Comparison of ENCODE assay signal across 20 mouse cellular contexts in genomic region chr3:65873093-65873830, GRCm38 (mm10).
DNase-seq lines count a peak whose midpoint lies in the region; ATAC-seq and TF ChIP-seq lines count a peak whose summit lies in the region.
"Had no signal": no experiment of that assay in that cellular context is flagged by ENCODE, and none has a peak within 500 bp of the region (broad histone marks: within the 10 kb centered on the region; RNA-seq: fewer than 3 reads in every experiment).

No protein-coding gene starts in this region.

- H3K27ac ChIP-seq in kidney, adult 2 months (ENCODE audit: insufficient read depth, low read depth, low read length), result no peak overlapping the region
- H3K27ac ChIP-seq: hindbrain, embryonic 10.5 days; kidney, embryonic 15.5 days; liver, embryonic 13.5 days; midbrain, embryonic 15.5 days; neural tube, embryonic 12.5 days had no signal

- no peaks in the 10 kb centered on the region for H3K79me3 ChIP-seq in C2C12 (ENCODE audit: low read depth)

- H3ac ChIP-seq in C2C12 (ENCODE audit: control insufficient read depth, insufficient read length, low read depth), result no peak overlapping the region

- H3K4me3 ChIP-seq in kidney, adult 2 months (ENCODE audit: insufficient read depth, low read depth, low read length), result no peak overlapping the region
- no peak overlapping the region for H3K4me3 ChIP-seq in C2C12 (ENCODE audit: insufficient read depth, poor library complexity, severe bottlenecking)
- H3K4me3 ChIP-seq: erythroblast, embryonic 14.5 days; hindbrain, embryonic 10.5 days; kidney, embryonic 15.5 days; liver, embryonic 13.5 days; midbrain, embryonic 15.5 days; neural tube, embryonic 12.5 days had no signal

- TF ChIP-seq POLR2A in kidney, adult 2 months (IDR thresholded peaks at IDR 0.05; ENCODE audit: low read depth, low read length), result no peak

- WGBS in kidney, adult 2 months, result 68% methylated on average over 13 of the region's 13 CpGs

- H3K4me1 ChIP-seq in kidney, adult 2 months (ENCODE audit: control insufficient read depth, insufficient read depth, low read length), result peaks cover 6% of the 10 kb centered on the region; the same call in 1 of the 2 replicates

- ATAC-seq in common myeloid progenitor, adult 5-6 weeks (replicated peaks; ENCODE audit: low read depth, poor library complexity, severe bottlenecking), result peak; percentile 98
- ATAC-seq: forebrain, postnatal 0 days; midbrain, embryonic 15.5 days had no signal

- H3K36me3 ChIP-seq in kidney, adult 2 months (ENCODE audit: control insufficient read depth, insufficient read depth, low read length), result no peaks in the 10 kb centered on the region
- no peaks in the 10 kb centered on the region for H3K36me3 ChIP-seq in C2C12 (ENCODE audit: control insufficient read depth, insufficient read depth)
- H3K36me3 ChIP-seq: hindbrain, embryonic 10.5 days; kidney, embryonic 15.5 days; liver, embryonic 13.5 days; midbrain, embryonic 15.5 days; neural tube, embryonic 12.5 days had no signal

- H3K27me3 ChIP-seq in kidney, adult 2 months (replicated peaks; ENCODE audit: control insufficient read depth, insufficient read depth, low read length), result no peaks in the 10 kb centered on the region
- no peaks in the 10 kb centered on the region for H3K27me3 ChIP-seq in C2C12 (ENCODE audit: control insufficient read depth, insufficient read depth, insufficient read length)
- H3K27me3 ChIP-seq: kidney, embryonic 15.5 days; liver, embryonic 13.5 days; midbrain, embryonic 15.5 days; neural tube, embryonic 12.5 days had no signal

- DNase-seq in kidney, adult 2 months, result peak; percentile 10
- no peak for DNase-seq in kidney, postnatal 14 days
- DNase-seq in monocyte, adult 2 months (ENCODE audit: low read depth in 1 of 2, low spot score in 2 of 2), result peak; percentile 18 to 37
- no peak for DNase-seq in cerebellum, postnatal 10 days
- DNase-seq in layer of hippocampus, postnatal 25 days (ENCODE audit: extremely low spot score in 1 of 2, low spot score in 1 of 2), result no peak
- no peak for DNase-seq in right cerebral cortex, postnatal 36 days (ENCODE audit: low spot score in 2 of 2)
- DNase-seq: cerebellum, adult 8-10 months; forebrain, postnatal 0 days; gastrocnemius, postnatal 25 days; left cerebral cortex, postnatal 4 days; liver, embryonic 13.5 days; lung, postnatal 14 days; thymus, adult 2 months had no signal

- no peaks in the 10 kb centered on the region for H3K79me2 ChIP-seq in C2C12 (ENCODE audit: control insufficient read depth, insufficient read depth)

- TF ChIP-seq CTCF in kidney, adult 2 months (conservative IDR thresholded peaks at IDR 0.05; ENCODE audit: insufficient read depth, insufficient read length, low read depth, low read length), result no peak
- TF ChIP-seq CTCF in C2C12 (IDR thresholded peaks at IDR 0.05; ENCODE audit: control insufficient read depth, insufficient read depth, insufficient read length), result no peak

TF ChIP-seq in C2C12, 6 proteins besides CTCF, POLR2A, EP300 and RAD21:
- TF ChIP-seq MYOD1 (IDR thresholded peaks at IDR 0.05; ENCODE audit: control insufficient read depth, insufficient read length, low read depth), result no peak
- TF ChIP-seq CEBPB (IDR thresholded peaks at IDR 0.05; ENCODE audit: low read depth), result peak; percentile 52
- no peak for TF ChIP-seq USF1 (IDR thresholded peaks at IDR 0.05; ENCODE audit: low read depth)
TF ChIP-seq in C2C12: peak in this region for 1.

Comparison
In these comparisons a context has a peak if more than half of its experiments do, and no peak if none do; other contexts are left out.
1. DNase-seq: peak in kidney, adult 2 months (single experiment) and monocyte, adult 2 months (2 of 2); none in kidney, postnatal 14 days (single experiment), cerebellum, postnatal 10 days (0 of 2), layer of hippocampus, postnatal 25 days (0 of 2) and right cerebral cortex, postnatal 36 days (0 of 2).